Mouse (Mus musculus): Measurements from ENCODE around the gene Gm4881.
"Not testable (repeated sequence)": the region's sequence is repeated elsewhere in the genome, so short reads cannot be mapped to it uniquely, and the experiment has no call there.

The Gm4881 gene

DNA sequence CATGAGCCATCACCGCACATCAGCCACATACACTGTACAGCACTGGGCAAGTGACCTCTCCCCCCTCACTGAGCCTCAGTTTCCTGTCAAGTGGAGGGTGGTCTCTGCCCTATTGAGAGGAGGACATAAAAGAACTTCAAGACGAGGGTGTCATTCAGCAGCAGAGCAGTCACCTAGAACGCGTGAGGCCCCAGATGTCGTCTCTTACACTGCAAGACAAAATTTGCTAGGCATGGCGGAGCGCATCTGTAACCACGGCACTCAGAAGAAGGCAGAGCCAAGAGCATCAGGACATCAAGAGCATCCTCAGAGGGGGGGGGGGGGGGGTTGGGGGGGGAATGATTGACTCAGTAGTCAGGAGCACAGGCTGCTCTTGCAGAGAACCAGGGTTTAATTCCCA lies 48.0 kb downstream of the Gm4881 start:
- no peak for DNase-seq (ENCODE audit: low read depth, low spot score)

DNA sequence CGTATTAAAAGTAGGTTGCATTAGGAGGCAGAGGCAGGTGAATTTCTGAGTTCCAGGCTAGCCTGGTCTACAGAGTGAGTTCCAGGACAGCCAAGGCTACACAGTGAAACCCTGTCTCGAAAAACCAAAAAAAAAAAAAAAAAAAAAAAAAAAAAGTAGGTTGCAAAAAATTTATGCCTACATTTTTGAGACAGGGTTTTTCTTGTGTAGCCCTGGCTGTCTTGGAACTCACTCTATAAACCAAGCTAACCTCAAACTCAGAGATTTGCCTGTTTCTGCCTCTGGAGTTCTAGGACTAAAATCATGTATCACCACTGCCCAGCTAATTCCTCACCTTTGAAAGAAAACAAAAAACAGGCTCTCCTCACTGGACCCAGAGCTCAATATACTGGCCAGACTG lies 48.5 kb downstream of the Gm4881 start:
- DNase-seq (ENCODE audit: low read depth, low spot score): not testable (repeated sequence)

DNA sequence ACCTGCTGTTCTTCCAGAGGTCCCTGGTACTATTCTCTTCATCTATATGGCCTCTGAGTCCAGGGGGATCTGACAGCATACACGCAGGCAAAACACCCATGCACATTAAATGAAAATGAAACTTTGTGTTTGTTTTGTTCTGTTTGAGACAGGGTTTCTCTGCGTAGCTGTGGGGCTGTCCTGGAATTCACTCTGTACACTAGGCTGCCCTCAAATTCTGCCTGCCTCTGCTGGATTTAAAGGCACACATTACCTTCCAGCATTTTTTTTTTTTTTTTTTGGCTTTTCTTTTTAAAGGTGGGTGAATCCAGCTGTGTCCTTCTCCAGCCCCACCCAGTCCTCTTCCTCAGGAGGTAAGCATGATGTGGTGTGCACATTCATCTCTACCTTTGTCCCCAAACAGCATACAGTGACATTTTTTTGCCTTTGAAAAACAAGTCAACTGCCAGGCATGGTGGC lies 52.1 kb downstream of the Gm4881 start:
- no peak for DNase-seq (ENCODE audit: low read depth, low spot score)

DNA sequence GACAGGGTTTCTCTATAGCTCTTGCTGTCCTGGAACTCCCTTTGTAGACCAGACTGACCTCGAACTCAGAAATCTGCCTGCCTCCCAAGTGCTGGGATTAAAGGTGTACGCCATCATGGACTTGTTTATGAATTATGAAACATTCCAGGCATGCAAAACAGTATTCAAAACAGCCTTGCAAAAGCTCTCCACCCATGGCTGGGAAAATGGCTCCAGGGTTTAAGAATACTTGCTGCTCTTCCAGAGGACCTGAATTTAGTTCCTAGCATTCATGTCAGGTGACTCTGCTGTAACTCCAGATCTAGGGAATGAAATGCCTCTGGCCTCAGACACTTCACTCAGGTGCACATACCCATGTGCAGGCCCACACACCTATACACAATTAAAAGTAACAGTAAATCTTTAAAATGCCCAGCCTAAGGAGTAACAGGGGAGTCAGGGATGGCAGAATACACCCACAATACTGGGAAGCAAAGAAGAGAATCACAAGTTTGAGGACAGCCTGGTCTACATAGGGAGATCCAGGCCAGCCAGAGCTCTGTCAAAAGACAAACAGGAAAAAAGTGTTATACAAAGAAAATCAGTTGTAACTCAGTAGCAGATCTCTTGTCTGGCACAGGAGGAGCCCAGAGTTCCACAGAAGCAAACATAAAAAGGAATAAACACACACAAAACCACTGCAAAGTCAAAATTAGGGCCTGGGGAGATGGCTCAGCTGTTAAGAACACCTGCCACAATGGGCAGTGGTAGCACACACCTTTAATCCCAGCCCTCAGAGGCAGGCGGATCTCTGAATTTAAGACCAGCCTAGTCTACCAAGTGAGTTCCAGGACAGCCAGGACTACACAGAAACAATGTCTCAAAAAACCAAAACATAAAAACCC lies 52.8 kb downstream of the Gm4881 start:
- DNase-seq (ENCODE audit: low read depth, low spot score): peak; percentile 43

DNA sequence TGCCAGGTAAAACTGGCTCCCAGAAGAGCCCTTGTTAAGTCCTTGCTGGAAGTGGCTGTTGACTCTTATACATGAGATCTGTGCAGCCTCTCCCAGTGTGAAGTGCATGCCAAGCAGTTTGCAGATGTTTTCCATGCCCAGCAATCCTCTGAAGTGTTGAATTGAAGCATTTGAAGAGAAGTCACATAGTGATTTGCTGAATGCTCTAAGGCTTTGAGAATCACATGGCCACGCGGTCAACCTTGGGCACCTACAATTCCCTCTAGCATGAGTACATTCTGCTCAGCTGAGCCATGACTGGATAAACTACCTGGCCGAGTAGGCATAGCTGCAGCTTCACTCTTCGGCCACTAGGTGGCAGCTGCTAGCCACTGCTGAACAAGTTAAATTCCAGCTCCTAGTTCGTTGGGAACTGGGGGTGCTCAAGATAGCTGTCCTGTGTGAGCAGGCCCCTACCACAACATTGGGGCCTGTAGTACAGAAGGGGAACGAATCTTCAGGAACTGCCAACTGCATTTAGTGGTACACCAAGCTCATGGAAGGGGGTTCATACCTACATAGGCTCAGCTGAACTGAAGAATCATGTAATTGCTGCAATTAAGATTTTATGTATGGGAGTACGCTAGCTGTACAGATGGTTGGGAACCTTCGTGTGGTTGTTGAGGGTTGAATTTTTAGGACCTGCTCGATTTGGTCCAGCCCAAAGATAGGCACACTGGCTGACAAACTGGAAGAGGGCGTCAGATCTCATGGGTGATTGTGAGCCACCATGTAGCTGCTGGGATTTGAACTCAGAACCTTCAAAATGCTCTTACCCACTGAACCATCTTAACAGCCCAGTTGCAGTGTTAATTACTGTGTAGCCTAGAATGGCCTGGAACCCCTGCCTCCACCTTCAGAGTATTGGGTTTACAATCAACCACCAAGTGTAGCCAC lies 53.7 kb downstream of the Gm4881 start:
- DNase-seq (ENCODE audit: low read depth, low spot score): peak; percentile 93

DNA sequence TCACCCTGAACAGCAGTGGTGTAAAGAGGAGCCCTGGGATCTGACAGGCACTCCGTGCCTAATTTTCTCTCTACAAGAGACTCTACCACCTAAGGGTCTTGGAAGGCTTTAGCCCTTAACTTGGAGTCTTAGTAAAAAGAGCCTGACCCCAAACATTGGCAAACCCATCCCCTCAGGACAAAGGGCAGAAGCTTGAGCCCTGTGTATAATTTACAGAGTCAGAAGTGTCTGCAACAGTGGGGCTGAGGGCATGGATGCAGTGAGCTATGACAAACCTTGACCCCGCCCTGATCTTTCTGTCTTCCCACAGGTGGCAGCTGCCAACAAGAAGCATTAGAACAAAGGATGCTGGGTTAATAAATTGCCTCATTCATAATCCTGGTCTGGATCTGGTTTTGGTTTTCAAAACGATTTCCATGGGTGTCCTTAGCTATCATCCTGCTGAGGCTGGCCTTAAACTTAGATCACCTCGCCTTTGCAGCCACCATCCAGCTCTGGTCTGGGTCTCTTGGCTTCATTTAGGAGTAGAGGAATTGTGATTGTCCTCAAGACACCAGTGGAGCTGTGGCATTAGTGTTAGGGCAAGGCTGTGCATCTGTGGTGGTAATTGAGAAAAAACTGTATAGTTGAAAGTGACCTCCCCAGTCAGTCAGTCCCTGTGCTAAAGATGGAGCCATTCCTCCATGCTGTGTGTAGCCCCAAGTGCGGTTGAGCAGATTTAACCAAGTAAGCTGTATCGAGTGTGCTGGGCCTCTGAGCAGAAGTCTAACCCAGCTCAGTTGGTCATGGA lies 54.7 kb downstream of the Gm4881 start:
- DNase-seq (ENCODE audit: low read depth, low spot score): no peak

DNA sequence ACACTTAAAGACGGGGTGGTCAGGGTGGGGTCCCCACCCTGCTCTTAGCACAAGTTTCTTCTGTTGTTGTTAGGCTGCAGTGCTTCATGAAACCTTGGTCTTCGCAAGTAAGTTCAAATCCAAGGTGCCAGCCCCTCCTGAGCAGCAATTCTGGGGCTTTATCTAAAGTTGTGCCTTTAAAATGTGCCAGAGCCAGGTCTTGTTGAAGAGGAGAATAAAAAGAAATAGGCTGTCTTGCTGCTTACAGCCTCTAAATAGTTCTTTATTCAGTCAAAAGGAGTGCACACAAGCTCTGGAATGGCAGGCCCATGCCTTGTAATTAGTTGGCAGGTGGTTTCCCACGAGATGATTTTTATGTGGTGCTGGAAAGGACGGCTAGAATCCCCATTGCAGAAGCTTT lies 57.2 kb downstream of the Gm4881 start:
- no peak for DNase-seq (ENCODE audit: low read depth, low spot score)

DNA sequence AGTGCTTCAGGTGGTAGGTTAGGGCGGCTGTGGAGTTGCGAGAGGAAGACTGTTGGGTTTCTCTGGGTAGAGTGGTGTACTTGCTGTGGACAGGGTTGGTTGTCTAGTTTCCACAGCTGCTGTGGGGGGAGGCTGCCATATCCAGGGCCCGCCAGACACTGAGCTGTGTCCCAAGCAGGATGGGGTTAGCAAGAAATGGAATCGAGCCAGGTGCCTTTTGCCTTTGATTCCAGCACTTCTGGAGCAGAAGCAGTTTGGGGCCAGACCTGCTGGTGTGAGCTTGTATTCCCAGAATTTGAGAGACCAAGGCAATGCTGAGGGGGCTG lies 58.0 kb downstream of the Gm4881 start:
- no peak for DNase-seq (ENCODE audit: low read depth, low spot score)

DNA sequence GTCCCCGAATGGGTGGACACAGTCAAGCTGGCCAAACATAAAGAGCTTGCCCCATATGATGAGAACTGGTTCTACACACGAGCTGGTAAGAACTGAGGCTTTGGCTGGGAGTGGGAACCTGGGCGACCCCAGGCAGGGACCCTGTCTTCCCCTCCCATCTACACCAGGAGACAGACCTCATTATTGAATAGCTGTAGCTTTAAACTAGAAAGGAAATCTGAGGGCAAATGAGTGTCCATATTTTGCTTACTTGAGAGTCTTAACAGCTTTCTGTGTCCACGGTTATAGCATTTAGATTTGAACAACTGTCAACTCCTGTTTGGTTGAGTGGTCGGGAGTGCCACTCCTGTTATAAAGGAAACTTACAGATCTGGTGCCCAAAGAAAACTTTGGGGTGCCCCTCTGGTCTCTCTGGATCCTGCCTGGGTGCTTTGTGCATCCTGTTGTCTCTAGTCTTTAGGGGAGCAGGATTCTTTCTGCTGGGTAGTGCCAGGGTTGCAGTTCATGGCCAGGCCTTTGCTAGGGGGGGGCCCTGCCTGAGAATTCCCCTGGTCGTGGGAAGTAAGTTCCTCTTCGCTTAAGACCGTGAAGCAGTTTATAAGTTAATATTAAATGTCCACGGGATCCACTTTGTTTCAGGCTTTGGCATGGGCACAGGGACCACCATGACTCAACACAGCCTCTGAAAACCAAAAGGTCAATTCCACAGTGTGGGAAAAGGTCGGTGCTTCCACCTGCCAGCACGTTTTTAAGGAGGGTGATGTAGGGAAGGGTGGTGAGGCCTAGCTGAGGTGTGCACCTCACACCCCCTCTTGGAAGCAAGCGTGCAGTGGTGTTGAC lies 58.6 kb downstream of the Gm4881 start:
- no peak for DNase-seq (ENCODE audit: low read depth, low spot score)

DNA sequence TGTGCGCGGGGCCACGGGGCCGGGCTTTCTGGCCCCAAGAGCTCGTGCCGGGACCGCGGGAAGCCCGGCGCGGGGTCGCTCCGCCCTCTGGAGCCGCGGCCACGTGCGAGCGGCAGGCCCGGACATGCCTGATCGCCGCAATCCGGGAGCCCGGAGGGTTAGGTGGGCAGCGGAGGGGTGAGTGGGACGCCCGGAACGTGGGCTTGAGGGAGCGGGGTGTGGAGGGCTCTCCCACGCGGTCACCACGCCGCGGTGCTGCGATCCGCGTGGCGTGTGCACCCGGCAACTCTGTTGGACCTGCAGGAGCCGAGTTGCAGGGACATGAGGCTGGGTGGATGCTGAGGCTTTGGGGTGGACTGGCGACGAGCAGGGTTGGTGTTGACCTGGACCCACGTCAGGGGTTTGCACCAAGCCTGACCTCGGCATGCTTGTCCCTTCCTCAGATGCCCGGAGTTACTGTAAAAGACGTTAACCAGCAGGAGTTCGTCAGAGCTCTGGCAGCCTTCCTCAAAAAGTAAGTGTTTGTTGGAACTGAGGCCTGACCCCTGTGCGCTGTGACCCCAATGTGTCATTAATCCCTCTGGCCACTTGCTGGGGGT lies 59.5 kb downstream of the Gm4881 start:
- DNase-seq (ENCODE audit: low read depth, low spot score): no peak

DNA sequence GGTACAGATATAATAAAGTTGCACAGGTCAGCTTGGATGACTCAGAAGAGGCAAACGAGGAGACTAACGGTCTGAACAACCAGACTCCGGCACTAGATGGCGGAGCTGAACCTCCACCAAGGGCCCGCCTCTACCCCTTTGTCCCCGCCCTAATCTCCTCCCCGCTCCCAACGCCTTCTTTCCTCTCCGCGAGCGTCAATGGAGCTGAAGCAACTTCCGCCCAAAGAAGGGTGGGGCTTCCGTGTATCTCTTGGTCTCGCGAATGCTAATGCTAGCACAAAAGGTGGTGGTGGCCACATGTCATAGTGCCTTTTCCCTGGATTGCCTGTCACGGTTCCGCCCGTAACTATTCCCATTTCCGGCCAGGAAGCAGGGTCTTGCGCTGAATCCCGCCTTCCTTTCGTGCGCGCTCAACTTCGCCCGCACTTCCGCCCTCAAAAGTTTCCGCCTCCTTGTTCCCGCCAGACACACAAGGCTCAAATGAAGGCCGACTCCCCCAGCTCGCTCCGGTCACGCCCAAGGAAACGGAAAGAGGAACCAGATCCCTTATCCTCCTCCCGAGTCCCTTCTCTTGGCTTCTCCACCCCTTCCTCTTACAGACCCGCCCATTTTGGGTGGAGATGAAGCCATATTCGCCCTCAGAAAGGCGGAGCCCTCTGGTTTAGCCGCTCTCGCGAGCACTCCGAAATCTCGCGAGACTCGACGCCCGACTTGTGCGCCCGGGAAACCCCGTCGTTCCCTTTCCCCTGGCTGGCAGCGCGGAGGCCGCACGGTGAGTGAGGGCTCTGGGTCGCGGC lies 60.2 kb downstream of the Gm4881 start, which contains the start of gene Rps19:
Rps19 (plus strand) TSS at position 476 of the 797 bp plus-strand sequence.
- peak; percentile 99 for DNase-seq (ENCODE audit: low read depth, low spot score)

DNA sequence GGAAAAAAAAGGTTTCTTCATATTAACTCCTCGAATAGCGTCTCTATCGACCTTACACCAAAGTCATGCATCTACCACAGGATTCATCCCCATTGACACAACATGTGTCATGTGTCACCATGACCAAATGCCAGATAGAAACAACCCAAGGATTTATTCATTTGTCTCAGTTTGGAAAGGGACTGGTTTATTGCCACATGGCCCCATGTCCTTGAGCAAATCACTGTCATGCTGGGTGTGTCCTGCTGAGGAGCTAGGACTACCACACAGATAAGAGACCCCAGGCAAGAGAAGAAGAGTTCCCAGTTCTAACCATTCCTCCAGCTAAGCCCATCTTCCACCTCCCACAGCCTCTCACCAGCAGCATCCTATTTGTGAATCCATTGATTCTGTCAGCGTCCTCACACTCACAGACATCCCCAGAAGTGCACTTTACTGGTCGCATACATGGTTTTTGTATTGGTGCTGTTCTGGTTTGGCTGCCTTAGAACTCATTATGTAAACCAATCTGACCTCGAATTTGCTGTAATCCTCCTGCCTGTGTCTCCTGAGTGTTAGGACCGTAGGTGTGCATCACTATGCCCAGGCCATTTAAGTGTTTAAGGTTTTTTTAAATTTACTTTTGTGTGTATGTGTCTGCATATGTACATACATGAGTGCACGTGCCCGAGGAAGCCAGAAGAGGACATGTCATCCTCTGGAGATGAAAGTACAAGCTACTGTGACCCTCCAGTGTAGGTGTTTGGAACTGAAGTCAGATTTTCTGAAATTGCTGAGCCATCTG lies 61.7 kb downstream of the Gm4881 start:
- DNase-seq (ENCODE audit: low read depth, low spot score): no peak

DNA sequence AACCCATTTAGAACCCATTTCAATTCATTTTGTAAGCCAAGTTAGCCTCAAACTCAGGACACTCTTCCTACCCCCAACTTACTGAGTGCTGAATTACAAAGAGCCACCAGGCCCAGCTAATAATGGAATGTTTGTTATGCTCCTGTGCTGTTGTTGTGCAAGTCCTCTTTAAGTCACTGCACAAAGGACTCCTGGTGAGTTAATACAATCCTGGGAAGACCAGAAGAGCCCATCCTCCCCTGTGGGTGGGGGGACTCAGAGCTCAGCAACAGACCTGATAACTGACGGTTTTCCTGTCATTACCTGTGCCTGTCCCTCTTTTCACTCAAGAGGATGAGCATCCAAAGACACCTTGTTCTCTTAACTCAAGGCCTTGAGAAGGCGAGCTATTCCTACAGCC lies 64.7 kb downstream of the Gm4881 start:
- peak; percentile 98 for DNase-seq (ENCODE audit: low read depth, low spot score)

DNA sequence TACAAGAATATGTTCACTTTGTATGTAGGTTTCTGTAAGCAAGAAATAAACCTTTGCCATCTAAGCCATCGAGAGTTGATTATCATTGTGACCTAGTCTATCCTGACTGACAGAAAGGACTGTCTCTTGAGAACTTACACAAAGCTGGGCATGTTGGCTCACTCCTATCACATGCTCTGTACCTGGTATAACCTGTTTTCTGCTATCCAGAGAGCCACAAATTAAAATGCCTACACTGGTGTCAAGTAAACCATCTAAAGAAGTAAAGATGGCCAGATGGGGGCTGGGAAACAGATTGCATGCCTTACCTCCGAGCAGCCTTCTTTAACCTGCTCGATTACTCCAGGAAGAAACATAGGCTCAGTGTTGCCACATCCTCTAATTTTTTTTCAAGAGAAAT lies 66.7 kb downstream of the Gm4881 start:
- no peak for DNase-seq (ENCODE audit: low read depth, low spot score)
